In genomic region chr10:68097821-68098675, GRCm38 (mm10) we compare ENCODE assay signal across 25 mouse cellular contexts.
DNase-seq lines count a peak whose midpoint lies in the region; ATAC-seq and TF ChIP-seq lines count a peak whose summit lies in the region.
"Had no signal": no experiment of that assay in that cellular context is flagged by ENCODE, and none has a peak within 500 bp of the region (broad histone marks: within the 10 kb centered on the region; RNA-seq: fewer than 3 reads in every experiment).

No protein-coding gene starts in this region.

- H3K4me1 ChIP-seq in liver, adult 2 months (ENCODE audit: control insufficient read depth, insufficient read depth, low read length): peaks cover 5% of the 10 kb centered on the region
- H3K4me1 ChIP-seq in E14TG2a.4 (replicated peaks; ENCODE audit: low read depth, low read length): peaks cover 94% of the 10 kb centered on the region
- H3K4me1 ChIP-seq: hindbrain, embryonic 12.5 days had no signal

- TF ChIP-seq CTCF in liver, adult 2 months (IDR thresholded peaks at IDR 0.05; ENCODE audit: low read depth, low read length): no peak
- no peak for TF ChIP-seq CTCF in E14TG2a.4 (conservative IDR thresholded peaks at IDR 0.05; ENCODE audit: low read length)

- peak; percentile 0 for DNase-seq in liver, adult 2 months (ENCODE audit: extremely low read depth, low read depth, low spot score)
- no peak for DNase-seq in liver
- no peak for DNase-seq in kidney, adult 8-10 months
- DNase-seq in urinary bladder, postnatal 10 days (ENCODE audit: low spot score): no peak
- DNase-seq: adrenal gland, postnatal 25 days; cerebellum, adult 18-20 months; cerebellum, adult 9-11 months; cerebellum, postnatal 36 days; embryo, embryonic 11 days; gastrocnemius, adult 2 months; gastrocnemius, postnatal 36 days; heart, adult 2 months; heart, postnatal 10 days; heart, postnatal 4 days had no signal

- H3K36me3 ChIP-seq in liver, adult 2 months (ENCODE audit: control insufficient read depth, insufficient read depth, low read length): peaks cover 75% of the 10 kb centered on the region
- peaks cover 99% of the 10 kb centered on the region for H3K36me3 ChIP-seq in E14TG2a.4 (ENCODE audit: insufficient read depth, low read length)
- H3K36me3 ChIP-seq: G1E had no signal

- no peaks in the 10 kb centered on the region for H3K79me2 ChIP-seq in liver, adult 2 months (ENCODE audit: control insufficient read depth, insufficient read depth, low read length)

- 0 out of 2 replicates have a peak, but pooled peaks have one; percentile 32 for ATAC-seq in common myeloid progenitor, adult 5-6 weeks (replicated peaks; ENCODE audit: low read depth, poor library complexity, severe bottlenecking)
- ATAC-seq: activated CD4-positive, CD25-positive, alpha-beta regulatory T cell, adult 4 months; forebrain, embryonic 14.5 days; hindbrain, embryonic 16.5 days; inflammation-experienced regulatory T-cells, adult 6 months had no signal

- WGBS in liver, adult 2 months: 95% methylated on average over 19 of the region's 19 CpGs

- no peak overlapping the region for H3K9ac ChIP-seq in liver, adult 2 months (ENCODE audit: low read depth, low read length)
- H3K9ac ChIP-seq: embryonic facial prominence, embryonic 15.5 days; hindbrain, embryonic 12.5 days had no signal

- H3K9me3 ChIP-seq in E14TG2a.4 (ENCODE audit: low read length): no peaks in the 10 kb centered on the region
- H3K9me3 ChIP-seq: embryonic facial prominence, embryonic 15.5 days; forebrain, embryonic 10.5 days; hindbrain, embryonic 12.5 days had no signal

- H3K27me3 ChIP-seq in liver, adult 2 months (ENCODE audit: control insufficient read depth, insufficient read depth, low read length): no peaks in the 10 kb centered on the region
- peaks cover 5% of the 10 kb centered on the region; the same call in 1 of the 2 replicates for H3K27me3 ChIP-seq in E14TG2a.4 (ENCODE audit: insufficient read depth, low read length)
- H3K27me3 ChIP-seq: embryonic facial prominence, embryonic 15.5 days; hindbrain, embryonic 12.5 days had no signal

- TF ChIP-seq POLR2A in liver, adult 2 months (IDR thresholded peaks at IDR 0.05; ENCODE audit: extremely low read depth, insufficient read depth, low read length): no peak

- no peak overlapping the region for H3K27ac ChIP-seq in liver, adult 2 months (replicated peaks; ENCODE audit: insufficient read depth, low read depth, low read length)
- H3K27ac ChIP-seq: embryonic facial prominence, embryonic 15.5 days; forebrain, embryonic 10.5 days; gastrocnemius, adult 2 months; heart, adult 2 months; hindbrain, embryonic 12.5 days had no signal

- no peak overlapping the region for H3K4me3 ChIP-seq in liver, adult 2 months (ENCODE audit: insufficient read depth, low read depth, low read length)
- peak overlapping the region; percentile 59 for H3K4me3 ChIP-seq in E14TG2a.4 (replicated peaks; ENCODE audit: low read length)
- H3K4me3 ChIP-seq: embryonic facial prominence, embryonic 15.5 days; erythroblast, embryonic 14.5 days; forebrain, embryonic 10.5 days; gastrocnemius, adult 2 months; heart, adult 2 months; hindbrain, embryonic 12.5 days had no signal
